Mouse (Mus musculus) ES-E14 (cell line): ENCODE measurements around the gene Inpp5d.

Experiments used
- CHD2 ChIP-seq: IDR thresholded peaks from 2 replicates; pipeline ENCODE4 v1.6.1; 2014; ENCODE audit warnings: mild to moderate bottlenecking, low read depth, low read length, inconsistent platforms
- ZNF384 ChIP-seq: IDR thresholded peaks from 2 replicates; pipeline ENCODE4 v1.6.1; 2012; ENCODE audit warnings: low read depth, low read length, inconsistent platforms

DNA sequence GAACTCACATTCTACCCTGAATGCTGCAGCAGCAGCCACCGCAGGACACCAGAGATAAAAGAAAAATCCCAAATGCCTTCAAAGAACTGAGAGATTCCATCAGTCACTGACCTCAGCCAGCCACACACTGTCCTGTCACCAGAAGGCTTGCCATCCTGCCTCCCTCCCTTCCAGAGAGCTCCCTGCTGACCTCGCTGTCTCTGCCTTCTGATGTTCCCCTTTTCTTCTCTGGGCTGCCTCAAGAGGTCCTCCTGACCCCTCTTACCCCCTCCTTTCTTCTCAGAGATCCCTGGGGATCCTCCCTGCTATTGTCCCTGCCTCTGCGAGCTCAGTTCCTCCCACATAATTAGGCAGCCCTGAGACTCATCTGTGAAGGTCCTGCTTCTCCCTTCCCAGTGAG is 39.3 kb upstream of the Inpp5d start:
- TF ChIP-seq CHD2 (no peak), ZNF384 (no peak)
